Mouse (Mus musculus): ENCODE data around the gene Ddost. TPM values are rescaled to one million over a fixed set of nuclear protein-coding genes. Genes with fewer than 3 reads are reported as not detected.

Ddost gene
- total RNA-seq, 2 experiments from 2014 or later = 94.8 to 96.3 TPM

DNA sequence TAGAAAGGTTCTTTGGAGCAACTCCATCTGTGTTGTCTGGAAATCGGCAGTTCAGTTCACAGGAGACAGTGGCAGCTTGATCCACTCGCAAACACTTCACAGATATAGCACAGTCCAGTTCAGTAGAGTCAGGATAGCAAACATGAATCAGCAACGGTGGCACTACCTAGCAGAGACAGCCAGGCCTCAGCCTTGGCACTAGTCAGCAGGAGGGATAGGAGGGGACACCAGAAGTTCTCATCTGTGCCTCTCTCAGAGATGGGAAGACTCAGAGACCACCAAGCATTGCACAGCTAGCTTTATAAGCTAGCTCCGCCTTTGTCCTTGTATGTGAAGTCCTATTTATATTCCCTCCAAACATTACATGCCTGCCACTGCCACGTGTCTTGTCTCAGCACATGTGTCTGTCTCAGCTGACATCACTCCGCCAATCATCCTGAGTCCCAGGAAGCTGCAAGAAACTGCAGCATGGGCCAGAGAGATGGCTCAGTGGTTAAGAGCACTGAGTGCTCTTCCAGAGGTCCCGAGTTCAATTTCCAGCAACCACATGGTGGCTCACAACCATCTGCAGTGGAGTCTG lies 23.5 kb downstream of the Ddost start:
- DNase-seq (ENCODE audit: low spot score in 2 of 2) = no peak
- intact Hi-C loops (cut with DNase I) = loop anchor here (2.0 to 10.0 kb wide), 2 partner anchors 51 to 527 kb away; no protein-coding TSS in a partner anchor

DNA sequence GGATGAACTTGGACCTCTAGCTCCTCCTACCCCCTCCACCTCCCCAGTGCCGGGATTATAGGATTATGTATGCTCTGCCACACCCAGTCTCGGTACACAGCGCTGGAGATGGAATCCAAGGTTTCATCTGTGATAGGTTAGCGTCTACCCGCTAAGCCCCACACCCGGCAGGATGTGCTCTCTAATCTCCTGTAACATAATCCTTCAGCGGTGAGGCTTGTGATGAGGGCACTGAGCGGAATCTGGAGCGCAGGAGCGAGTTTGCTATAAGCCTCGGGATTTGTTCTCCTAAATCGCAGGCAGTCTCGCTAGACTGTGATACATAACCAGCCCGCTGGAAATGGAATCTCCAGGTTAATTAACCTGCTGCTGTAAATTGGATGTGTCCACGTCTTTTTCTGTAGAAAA lies 25.7 kb downstream of the Ddost start:
- intact Hi-C loops (cut with DNase I) = no loop called here
- no peak for DNase-seq (ENCODE audit: low spot score in 2 of 2)

DNA sequence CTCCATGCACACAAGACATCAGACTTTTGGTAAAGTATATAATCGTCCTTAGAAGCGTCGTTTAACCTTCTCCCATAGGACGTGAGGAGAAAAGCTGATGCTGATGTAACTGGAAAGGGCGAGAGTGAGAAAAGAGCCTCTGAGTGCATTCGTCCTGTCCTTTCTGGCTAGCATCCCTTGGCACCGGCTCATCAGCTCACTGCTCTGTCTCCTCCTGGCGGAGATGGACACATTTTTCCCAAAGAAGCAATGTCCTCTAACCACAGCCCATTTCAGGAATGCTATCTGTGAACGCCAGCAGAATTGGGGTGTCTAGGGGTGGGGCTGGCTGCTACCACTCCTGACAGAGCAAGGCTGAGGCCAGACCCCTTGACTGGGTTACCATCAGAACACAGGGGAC lies 27.1 kb downstream of the Ddost start:
- no peak for DNase-seq (ENCODE audit: low spot score in 2 of 2)
- intact Hi-C loops (cut with DNase I) = no loop called here

DNA sequence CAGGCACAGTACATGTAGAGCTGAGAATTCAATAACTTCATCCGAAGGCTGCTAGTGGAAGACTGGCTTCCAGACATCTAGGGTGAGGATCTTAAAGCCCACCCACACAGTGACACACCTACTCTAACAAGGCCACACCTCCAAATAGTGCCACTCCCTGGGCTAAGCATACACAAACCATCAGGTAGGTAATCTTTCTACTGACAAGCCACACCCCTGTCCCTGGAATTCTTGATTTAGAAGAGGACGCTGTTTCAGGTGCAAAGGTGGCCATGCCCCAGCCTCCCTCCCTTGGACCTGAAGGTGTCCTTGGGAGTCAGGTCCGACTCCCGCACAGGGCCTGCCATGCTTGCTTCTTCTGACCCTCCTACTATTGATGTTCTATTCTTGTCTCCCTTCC lies 28.6 kb downstream of the Ddost start:
- intact Hi-C loops (cut with DNase I) = no loop called here

DNA sequence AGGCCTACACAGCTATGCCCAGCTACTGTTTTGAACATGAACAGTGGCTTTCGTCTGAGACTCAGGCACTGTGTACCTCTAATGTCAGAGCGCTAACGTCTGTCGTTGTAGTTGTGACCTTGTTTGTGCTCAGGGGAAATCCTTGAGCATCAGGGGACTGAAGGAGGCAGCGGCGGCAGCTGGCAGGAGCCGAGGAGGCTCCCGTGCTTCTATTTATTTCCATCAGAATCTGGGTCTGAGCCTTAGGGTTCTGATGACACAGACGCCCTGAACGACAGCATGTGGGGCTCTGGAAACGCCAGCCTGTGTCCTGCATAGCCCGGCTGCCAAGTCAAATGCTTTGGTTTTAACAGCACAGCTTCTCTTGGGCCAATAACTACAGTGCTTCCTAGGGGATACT lies 30.5 kb downstream of the Ddost start:
- intact Hi-C loops (cut with DNase I) = no loop called here
- no peak for DNase-seq (ENCODE audit: low spot score in 2 of 2)

More for the DNA sequence above, 28.6 kb downstream of the Ddost start:
- DNase-seq (ENCODE audit: low spot score in 2 of 2) = no peak

DNA sequence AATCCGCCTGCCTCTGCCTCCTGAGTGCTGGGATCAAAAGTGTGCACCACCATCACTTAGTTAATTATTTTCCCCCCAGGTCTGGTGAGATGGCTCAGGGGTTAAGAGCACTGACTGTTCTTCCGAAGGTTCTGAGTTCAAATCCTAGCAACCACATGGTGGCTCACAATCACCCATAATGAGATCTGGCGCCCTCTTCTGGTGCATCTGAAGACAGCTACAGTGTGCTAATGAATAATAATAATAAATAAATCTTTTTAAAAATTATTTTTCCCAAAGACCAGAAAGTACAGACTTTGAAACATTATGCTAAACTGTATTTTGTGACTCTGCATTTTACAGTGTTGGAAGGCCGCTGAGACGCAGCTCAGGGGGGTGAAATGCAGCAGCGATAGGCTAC lies 31.1 kb downstream of the Ddost start:
- intact Hi-C loops (cut with DNase I) = no loop called here
- no peak for DNase-seq (ENCODE audit: low spot score in 2 of 2)

DNA sequence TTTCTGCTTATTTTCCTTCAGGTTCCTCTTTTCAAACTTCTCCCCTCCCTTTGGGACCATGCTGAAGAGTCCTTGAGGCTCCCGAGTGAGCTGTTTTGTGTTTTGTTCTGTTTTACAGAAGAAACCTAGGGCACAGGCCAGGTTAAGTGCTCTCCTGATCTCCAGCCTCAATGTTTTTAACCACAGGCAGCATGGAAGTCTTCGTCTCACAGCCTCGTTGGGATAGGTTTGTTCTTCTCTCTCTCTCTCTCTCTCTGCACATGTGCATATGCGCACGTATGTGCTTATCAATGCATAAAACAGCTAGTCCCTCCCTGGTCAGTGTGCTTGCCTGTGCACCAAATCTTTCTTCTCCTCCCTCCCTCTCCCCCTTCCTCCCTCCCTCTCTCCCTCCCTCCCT lies 32.3 kb downstream of the Ddost start:
- intact Hi-C loops (cut with DNase I) = no loop called here
- no peak for DNase-seq (ENCODE audit: low spot score in 2 of 2)

DNA sequence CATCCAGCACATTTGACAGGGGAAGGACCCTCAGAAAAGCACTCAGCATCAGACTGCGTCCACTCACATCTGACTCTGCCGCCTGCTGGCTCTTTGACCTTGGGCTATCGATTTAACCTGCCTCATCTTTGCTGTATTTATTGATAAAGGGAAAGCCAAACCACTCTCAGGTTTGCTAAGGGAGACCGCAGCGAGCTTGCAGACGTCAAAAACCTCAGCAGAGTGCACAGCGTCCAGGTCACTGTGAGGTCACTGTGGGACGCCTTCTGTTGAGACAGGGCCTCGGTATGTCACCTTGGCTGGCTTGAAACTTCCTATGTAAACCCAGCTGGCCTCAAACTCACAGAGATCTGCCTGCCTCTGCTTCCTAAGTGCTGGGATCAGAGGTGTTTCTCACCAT lies 32.8 kb downstream of the Ddost start:
- intact Hi-C loops (cut with DNase I) = no loop called here
- no peak for DNase-seq (ENCODE audit: low spot score in 2 of 2)

DNA sequence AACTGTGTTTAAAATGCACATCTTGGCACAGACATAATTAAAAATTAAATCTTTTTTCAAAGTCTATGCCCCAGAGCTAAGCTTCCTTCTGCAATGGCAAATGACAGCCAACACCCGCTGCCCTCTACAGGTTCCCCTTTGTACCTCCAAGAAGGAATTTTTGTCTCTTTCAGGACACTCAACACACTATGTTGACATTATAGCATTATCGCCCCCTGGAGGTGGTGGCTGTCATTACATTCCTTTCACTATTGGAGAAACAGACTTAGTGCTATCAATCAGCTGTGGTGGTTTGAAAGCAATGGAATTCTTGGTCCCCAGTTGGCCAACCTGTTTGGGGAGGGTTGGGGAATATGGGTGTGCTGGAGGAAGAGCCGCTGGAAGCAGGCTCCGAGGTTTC lies 35.4 kb downstream of the Ddost start:
- DNase-seq (ENCODE audit: low spot score in 2 of 2) = peak in 1 of 2 experiments; percentile 52
- intact Hi-C loops (cut with DNase I) = no loop called here

DNA sequence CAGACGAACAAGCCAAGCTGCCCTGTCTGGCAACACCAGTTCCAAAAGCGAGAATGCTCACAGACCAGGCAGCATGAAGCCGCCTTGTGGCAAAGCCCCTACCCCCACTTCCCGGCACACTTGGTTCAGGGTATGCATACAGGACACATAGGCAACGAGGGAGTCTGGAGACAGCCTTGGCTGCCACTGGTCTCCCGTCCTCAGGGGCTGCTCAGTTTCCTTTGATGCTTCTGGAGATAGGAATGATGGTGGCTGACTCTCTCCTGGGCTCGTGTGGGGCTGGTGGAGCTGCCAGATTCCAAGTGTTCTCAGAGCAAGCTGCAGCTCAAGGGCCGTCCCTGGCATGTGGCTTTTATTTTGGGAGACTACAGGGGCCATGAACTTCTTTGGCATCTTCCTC lies 36.9 kb downstream of the Ddost start:
- DNase-seq (ENCODE audit: low spot score in 2 of 2) = no peak
- intact Hi-C loops (cut with DNase I) = no loop called here

DNA sequence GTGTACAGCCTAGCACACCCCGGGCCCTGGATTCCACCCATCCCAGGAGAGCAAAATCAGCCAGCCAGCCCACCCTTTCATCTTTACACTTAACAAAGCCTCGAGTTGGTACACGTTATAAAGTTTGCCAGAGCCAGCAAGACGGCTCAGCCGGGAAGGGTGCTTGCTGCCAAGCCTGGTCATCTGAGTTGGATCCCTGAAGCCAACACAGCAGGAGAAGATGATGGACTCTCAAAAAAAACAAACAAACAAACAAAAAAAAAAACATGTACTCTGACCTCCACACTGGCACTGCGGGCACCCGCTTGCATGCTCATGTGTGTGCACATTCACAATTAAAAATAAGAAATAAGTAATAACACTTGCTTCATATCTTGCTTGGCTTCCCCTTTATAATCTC lies 37.5 kb downstream of the Ddost start:
- intact Hi-C loops (cut with DNase I) = no loop called here
- no peak for DNase-seq (ENCODE audit: low spot score in 2 of 2)

DNA sequence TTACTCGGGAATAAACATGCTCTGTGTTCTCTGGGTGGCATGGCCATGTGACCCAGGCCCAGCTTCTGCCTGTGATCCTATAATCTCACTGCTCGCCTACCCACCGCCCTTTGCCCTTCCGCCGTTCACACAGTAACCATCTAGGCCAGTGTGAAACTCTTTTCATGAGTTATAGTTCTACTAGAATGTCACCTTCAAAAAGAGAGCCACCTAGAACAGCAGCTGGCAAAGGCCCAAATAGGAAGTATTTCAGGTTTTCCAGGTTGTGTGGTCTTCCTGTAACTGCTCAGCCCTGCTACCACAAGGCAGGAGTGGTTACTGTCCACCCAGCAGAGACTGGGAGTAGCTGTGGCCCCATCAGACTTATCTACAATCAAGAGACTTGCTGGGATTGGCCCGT lies 38.2 kb downstream of the Ddost start:
- intact Hi-C loops (cut with DNase I) = no loop called here
- DNase-seq (ENCODE audit: low spot score in 2 of 2) = no peak

DNA sequence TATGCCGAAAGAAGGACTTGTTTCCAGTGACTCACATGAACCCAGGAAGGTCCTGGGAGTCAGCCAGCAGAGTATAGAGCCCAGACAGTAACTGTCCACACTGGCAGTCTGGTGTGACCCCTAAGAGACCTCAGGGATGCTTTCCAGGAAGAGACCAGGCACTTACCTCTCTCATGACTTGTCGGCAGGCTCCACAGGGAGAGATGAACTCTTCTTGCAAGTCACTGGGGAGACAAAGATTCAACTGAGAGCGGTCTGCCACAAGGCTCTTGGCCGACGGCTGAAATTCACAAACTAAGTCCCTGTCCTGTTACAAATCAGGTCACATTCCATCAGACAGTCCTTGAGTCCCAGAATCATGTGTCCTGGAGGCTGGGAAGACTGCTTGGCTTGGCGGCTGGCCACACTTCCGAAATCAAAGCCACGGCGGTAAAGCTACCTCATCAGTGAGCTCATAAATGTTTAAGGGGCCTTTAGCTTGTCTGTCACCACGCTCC lies 38.9 kb downstream of the Ddost start:
- no peak for DNase-seq (ENCODE audit: low spot score in 2 of 2)
- intact Hi-C loops (cut with DNase I) = no loop called here

DNA sequence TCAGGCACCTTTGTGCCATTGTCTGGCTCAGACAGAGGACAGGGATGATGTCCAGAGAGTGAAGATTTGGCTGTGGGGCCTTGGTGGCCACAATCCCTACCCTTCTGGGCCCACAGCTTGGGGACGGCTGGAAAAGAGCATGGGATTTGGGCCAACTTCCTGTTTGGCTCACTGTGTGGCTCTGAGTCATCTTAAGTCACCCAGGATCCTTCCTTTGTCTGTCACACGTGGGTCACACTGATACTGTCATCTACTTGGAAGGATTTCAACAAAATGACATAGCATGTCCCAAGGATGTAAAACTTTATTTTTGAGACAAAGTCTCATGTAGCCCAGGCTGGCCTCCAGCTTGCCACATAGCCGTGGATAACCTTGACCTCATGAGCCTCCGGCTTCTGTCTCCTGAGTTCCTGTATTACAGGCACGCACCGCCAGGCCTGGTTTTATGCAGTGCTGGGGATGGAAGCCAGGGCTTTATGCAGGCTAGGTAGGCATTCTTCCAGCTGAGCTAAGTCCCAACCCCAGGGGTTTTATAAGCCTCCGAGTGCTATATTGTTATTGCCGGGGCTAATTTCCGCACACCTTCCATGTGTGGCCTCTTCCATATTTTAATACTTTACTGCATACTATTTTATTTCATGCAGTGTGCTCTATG lies 40.5 kb downstream of the Ddost start:
- DNase-seq (ENCODE audit: low spot score in 2 of 2) = no peak
- intact Hi-C loops (cut with DNase I) = no loop called here

DNA sequence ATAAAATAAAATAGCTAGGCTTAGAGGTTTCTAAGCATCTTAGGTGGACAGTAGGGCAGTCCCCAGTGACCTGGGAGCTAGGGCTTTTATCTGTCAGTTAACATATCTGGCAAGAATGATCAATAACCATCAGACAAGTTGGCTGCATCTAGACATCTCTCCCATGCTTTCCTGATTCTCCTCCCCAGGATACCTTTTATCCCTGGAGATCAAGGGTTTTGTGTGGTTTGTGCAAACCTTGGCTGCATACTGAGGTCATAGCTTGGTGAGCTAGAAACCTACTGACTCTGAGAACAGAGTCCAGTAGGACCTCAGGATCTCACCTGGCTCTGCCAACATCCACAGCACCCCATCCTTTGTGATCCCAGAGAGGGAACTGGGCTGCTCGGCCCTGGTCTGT lies 42.8 kb downstream of the Ddost start:
- no peak for DNase-seq (ENCODE audit: low spot score in 2 of 2)
- intact Hi-C loops (cut with DNase I) = no loop called here

DNA sequence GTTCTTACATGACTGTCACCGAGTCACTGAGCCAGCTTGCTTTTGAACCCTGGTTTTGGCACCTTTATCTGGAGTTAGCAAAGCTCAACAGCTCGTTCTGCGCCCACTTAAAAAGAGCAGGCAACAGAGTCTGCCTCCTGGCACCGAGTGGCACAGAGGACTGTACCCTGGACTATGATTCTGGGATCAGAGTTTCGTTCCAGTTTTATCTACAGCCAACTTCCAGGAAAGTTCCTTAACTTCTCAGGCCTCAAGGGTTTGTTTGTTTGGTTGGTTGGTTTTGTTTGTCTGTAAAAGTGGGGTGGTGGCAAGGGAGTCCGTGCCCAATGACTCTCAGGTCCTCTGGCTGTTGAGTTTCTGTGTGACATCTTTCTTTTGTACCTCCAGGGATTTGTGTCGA lies 44.2 kb downstream of the Ddost start:
- DNase-seq (ENCODE audit: low spot score in 2 of 2) = no peak
- intact Hi-C loops (cut with DNase I) = no loop called here

DNA sequence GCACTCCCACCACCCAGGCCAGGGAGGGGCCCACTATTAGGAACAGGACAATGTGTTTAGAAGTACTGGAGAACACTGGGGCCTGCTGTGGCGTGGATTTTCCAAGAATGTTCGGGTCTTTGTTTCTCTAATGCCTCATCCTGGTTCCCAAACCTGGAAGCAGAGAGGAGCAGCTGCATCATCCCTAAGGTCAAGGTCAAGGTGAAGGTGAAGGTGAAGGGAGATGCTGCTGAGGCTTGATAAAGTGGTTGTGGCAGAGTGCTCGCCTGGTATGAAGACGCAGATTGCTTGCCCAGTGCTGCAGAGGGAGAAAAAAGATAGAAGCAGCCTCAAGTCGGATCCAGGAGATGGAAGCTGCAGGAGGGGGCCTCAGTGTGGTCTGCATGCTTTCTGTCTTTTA lies 47.3 kb downstream of the Ddost start:
- intact Hi-C loops (cut with DNase I) = no loop called here
- DNase-seq (ENCODE audit: low spot score in 2 of 2) = no peak

DNA sequence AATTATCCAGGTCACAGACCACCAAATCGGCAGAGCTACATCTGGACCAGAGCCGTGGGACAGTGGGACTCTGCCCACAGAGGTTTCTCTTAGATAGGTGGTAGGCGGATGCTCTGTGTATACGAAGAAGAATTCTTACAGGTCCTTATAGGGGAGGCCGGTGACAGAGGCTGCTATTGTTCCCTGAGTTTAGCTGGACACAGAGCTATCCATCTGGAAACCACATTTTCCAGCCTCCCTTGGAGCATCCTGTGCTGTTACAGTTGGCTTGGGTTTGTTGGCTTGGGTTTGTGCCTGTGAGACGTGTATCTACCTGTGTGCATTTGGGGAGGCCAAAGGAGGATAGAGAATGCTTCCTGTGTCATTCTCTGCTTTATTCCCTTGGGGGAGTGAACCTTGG lies 48.2 kb downstream of the Ddost start:
- DNase-seq (ENCODE audit: low spot score in 2 of 2) = no peak
- intact Hi-C loops (cut with DNase I) = no loop called here

DNA sequence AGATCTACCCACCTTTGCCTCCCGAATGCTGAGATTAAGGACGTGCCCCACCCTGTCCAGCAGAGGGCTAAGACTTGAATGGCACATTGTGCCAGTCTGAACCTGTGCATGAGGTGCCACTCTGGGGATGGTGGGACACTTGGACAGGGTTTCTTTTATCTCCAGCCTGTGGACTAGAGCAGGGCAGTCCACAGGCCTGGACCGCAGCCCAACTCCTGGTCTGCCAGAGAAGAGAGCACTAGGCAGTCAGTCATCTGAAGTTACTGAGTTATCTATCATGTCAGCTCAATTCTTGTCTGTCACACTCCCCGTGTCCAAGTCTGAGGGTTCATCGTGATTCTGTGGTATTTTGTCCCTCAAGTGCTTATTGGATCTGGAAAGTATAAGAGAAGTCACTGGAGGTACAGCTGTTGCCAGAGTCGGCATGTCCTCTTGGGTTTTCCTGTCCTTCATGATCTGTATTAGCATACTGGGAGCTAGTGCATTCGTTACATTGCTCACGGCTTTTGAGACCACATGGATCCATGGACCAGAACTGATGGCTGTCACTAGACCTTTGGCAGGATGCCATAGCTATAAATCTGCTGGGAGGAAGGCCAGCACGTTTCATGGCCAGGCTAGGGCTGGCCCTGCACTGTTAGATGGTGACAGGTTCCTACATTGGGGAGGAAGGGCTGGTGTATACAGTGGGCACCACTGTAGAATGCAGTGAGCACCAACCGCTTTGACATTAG lies 49.1 kb downstream of the Ddost start:
- intact Hi-C loops (cut with DNase I) = no loop called here
- no peak for DNase-seq (ENCODE audit: low spot score in 2 of 2)

DNA sequence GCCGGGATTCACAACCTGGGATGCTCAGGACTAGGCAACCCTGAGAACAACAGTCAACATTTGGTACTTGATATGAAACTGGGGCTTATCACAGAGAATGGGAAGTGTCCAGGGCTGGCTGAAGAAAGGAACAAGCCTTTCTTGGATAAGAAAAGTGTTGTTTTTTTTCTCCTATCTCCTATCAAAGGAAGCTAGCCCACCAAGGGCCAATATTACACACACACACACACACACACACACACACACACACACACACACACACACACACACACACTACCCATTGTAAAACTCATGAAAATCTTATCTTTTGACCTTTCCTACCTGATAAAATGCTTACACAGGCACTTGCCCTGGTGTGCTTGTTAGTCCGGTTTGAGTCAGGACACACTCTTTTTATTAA lies 51.0 kb downstream of the Ddost start:
- intact Hi-C loops (cut with DNase I) = no loop called here
- no peak for DNase-seq (ENCODE audit: low spot score in 2 of 2)

DNA sequence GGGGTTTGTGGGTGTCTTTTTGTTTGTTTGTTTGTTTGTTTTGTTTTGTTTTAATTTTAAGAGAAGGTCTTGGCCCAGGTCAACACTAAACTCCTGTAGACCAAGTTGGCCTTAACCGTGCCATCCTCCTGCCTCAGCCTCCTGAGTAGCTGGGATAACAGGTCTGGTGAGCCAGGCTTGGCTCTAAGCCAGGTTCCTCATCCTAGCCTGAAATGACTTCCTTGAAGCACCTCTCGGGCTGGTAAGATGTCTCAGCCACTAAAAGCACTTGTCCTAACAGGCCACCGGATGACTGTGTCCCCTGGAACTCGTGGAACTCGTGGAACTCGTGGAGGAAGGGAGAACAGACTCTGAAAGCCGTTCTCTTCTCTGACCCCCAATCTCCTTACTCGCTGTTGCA lies 51.6 kb downstream of the Ddost start:
- DNase-seq (ENCODE audit: low spot score in 2 of 2) = no peak
- intact Hi-C loops (cut with DNase I) = no loop called here

Data from left cerebral cortex, postnatal 25 days (tissue).